Mouse (Mus musculus) limb, embryonic 10.5 days (tissue): ENCODE measurements around the gene Gm8300. TPM values are rescaled to one million over a fixed set of nuclear protein-coding genes. Genes with fewer than 3 reads are reported as not detected.
"Not testable (repeated sequence)": the region's sequence is repeated elsewhere in the genome, so short reads cannot be mapped to it uniquely, and the experiment has no call there.

Experiments used
- DNase-seq: peaks from one replicate; pipeline ENCODE4 v3.0.0-alpha.2; 2017; ENCODE audit warnings: low spot score
- H3K27ac ChIP-seq: fragments of 300-500 bp; sonication (generic); 2 replicates; pipeline ENCODE4 v1.5.1; 2016; ENCODE audit warnings: mild to moderate bottlenecking
- H3K27me3 ChIP-seq: fragments of 300-500 bp; sonication (generic); 2 replicates; pipeline ENCODE4 v1.6.1; 2016; ENCODE audit warnings: low read depth, mild to moderate bottlenecking; ENCODE audit not compliant: poor library complexity, severe bottlenecking
- H3K36me3 ChIP-seq: fragments of 300-500 bp; sonication (generic); 2 replicates; pipeline ENCODE4 v1.6.1; 2016; ENCODE audit warnings: mild to moderate bottlenecking, moderate library complexity
- H3K4me1 ChIP-seq: fragments of 300-500 bp; sonication (generic); 2 replicates; pipeline ENCODE4 v1.6.1; 2016
- H3K4me3 ChIP-seq: fragments of 300-500 bp; sonication (generic); 2 replicates; pipeline ENCODE4 v1.5.1; 2016; ENCODE audit warnings: mild to moderate bottlenecking, moderate library complexity
- H3K9me3 ChIP-seq: fragments of 300-500 bp; sonication (generic); replicated peaks from 2 replicates; pipeline ENCODE4 v1.6.1; 2016; ENCODE audit warnings: mild to moderate bottlenecking
- WGBS: fragments of 180-500 bp; shearing (Covaris S2); methylation state at CpG from one replicate; pipeline ENCODE4 v1.1.7; 2016; 5-methylcytosine and 5-hydroxymethylcytosine counted together
- polyA plus RNA-seq: library from polyadenylated mRNA; unstranded; fragments of >200 nt; fragmentation: Nextera tagmentation; extraction: Ambion mirVana; gene quantifications from 2 replicates; pipeline ENCODE4 v1.2.1, GENCODE M21; 2016

The Gm8300 gene
- not detected in 2 replicates for polyA plus RNA-seq

DNA sequence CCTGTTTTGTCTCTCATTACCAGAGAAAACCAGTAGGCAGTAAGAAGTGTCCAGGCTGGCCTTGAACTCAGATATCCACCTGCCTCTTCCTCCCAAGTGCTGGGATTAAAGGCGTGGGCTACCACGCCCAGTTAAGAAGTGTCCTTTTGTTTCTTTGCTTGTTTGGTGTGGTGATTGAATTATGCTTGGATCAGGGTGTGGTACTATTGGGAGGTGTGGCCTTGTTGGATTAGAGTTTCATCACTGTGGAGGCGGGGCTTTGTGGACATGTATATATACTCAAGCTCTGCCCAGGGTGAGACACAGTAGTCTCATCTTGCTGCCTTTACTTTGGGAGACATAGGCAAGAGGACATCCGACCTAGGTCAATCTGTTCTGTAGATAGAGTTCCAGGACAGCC, at the start of gene Gm8300:
Gene Gm8300 (plus strand): TSS at position 301 of the 400 bp plus-strand sequence.
- WGBS: 89% methylated on average over 4 of the region's 4 CpGs
- H3K9me3 ChIP-seq, DNase-seq, H3K27me3 ChIP-seq, H3K4me3 ChIP-seq, H3K4me1 ChIP-seq, H3K36me3 ChIP-seq, H3K27ac ChIP-seq: not testable (repeated sequence)

DNA sequence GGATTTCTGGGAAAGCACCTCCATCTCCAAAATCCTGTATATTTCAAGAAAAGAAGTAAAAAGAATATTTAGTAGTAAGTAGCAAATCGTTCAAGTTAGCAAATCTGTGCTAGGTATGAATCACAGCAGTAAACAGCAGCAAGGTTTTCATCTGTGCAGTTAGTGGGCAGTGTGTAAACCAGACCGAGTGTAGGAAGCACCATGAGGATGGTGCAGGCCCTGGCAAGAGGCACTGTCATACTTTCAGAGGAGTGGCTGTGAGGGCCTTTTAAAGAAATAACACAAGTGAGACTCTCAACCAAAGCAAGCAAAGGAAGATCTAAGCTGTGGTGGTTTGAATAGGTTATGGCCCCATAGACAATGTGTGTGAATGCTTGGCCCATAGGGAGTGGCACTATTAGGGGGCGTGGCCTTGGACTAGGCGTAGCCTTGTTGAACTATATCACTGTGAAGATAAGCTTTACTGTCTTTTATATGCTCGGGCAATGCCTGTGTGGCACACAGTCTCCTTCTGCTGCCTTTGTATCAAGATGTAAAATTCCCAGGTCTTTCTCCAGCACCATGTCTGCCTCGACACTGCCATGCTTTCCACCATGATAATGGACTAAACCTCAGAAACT, 49.3 kb upstream of the Gm8300 start:
- H3K27ac ChIP-seq: no peak overlapping the region
- WGBS: 94% methylated on average over 6 of the region's 6 CpGs
- H3K27me3 ChIP-seq: no peaks in the 10 kb centered on the region
- H3K4me1 ChIP-seq: no peaks in the 10 kb centered on the region
- peaks cover 93% of the 10 kb centered on the region for H3K36me3 ChIP-seq
- no peaks in the 10 kb centered on the region for H3K9me3 ChIP-seq
- no peak for DNase-seq
- H3K4me3 ChIP-seq: no peak overlapping the region

DNA sequence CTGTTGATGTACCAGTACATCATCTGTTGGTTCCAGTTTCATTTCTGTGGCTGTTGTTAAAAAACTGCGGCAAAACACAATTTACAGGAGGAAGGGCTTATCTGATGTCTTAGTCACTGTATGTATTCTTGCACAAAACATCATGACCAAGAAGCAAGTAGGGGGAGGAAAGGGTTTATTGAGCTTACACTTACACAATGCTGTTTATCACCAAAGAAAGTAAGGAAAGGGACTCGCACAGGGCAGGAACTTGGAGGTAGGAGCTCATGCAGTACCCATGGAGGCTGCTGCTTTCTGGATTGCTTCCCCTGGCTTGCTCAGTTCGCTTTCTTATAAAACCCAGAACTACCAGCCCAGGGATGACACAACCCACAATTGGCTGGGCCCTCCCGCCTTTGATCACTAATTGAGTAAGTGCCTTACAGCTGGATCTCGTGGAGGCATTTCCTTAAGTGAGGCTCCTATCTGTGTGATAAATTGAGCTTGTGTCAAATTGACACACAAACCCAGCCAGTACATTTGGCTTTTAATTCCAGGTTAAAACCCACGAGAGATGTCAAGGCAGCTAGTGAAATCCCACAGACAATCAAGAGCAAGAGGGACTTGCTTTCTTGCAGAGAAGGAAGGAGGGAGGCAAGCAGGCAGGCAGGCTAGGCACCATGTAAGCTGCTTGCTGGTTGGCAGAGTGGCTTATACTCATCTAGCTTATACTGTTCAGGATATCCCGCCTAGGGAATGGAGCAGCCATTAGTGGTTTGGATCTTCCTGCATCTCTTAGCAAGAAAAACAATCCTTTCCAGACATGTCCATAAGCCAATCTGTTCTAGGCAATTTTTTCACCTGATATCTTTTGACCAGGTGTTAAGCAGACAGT, 43.6 kb upstream of the Gm8300 start:
- H3K9me3 ChIP-seq: no peaks in the 10 kb centered on the region
- H3K27me3 ChIP-seq: no peaks in the 10 kb centered on the region
- peaks cover 39% of the 10 kb centered on the region for H3K36me3 ChIP-seq
- DNase-seq: no peak
- 44% methylated on average over 7 of the region's 7 CpGs for WGBS
- 0 out of 2 replicates have a peak overlapping the region, but pooled peaks have one; percentile 97 for H3K27ac ChIP-seq
- peaks cover 9% of the 10 kb centered on the region for H3K4me1 ChIP-seq
- H3K4me3 ChIP-seq: peak overlapping the region; percentile 85

DNA sequence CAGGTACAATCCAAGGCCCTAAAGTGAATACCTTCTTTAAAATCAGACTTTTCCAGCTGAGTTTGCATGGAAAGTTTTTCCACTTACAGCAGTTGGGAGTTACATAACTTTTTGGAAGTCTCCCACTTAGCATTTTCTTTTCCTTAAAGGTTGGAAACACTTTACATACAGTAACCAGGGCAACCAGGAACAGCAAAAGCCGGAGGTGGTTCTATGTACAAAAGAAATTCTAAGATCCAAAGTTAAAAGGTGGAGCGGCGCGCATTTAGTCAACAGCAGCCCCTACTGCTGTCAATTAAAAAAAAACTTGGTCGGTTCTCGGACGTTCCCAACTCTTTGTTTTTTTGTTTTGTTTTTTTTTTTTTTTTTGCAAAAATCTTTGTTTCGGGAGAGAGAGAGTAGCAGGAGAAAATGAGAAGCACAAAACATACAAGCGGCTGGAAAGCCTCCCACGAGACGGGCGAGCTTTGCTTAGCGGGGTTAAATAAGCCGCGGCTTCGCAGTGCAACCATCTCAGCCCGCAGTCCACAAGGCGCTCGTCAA, 42.6 kb upstream of the Gm8300 start:
- under 1% methylated on average over 19 of the region's 19 CpGs for WGBS
- H3K9me3 ChIP-seq: no peaks in the 10 kb centered on the region

DNA sequence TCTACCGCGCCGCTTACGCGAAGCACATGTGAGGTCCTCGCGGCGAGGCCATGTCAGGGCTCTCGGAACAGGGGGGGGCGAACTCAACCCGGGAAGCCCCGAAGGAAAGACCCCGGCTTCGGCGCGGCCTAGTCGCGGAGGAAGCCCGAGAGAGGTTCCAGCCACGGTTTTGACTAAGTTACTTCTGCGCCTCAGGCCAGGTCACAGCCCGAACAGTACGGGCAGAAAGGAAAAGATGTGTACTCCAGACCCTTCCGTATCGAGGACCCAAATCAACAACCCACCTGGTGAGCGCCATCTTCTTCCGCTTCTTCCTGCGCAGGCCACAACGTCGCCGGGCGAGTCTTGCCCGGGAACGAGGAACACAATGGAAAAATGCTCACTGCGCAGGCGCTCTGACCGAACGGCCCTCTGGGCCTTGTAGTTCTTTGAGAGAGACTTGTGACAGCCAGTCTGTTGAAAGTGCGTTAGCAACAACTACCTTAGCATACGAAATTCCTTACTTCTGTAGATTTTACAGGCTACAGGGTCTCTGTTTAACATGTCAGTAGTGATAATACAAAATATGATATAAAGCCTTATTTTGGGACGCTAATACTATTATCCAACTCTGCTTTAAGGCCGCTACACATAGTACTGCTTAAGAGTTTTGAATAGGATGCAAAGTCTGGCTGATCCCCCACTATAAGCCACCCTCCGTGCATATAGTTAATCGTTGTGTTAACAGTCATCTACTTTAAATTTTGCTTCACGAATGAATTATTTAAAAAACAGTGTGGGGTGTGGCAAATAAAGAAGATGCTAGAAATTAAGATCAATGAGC, 41.9 kb upstream of the Gm8300 start, which contains the start of gene Snw1:
Gene Snw1 (minus strand): TSS at position 311 of the 823 bp plus-strand sequence.
- Histone ChIP-seq H3K4me1 (peaks cover 9% of the 10 kb centered on the region), H3K9me3 (no peaks in the 10 kb centered on the region), H3K27me3 (no peaks in the 10 kb centered on the region), H3K4me3 (peak within 1 kb of the TSS; percentile 85), H3K27ac (peak within 1 kb of the TSS; percentile 97), H3K36me3 (peaks cover 23% of the 10 kb centered on the region)
- WGBS: 3% methylated on average over 45 of the region's 45 CpGs
- peak; percentile 95 for DNase-seq

More for the DNA sequence above, 42.6 kb upstream of the Gm8300 start:
- DNase-seq: no peak
- H3K4me1 ChIP-seq: peaks cover 9% of the 10 kb centered on the region
- H3K4me3 ChIP-seq: peak overlapping the region; percentile 85
- H3K27ac ChIP-seq: peak overlapping the region; percentile 97
- H3K27me3 ChIP-seq: no peaks in the 10 kb centered on the region
- peaks cover 30% of the 10 kb centered on the region for H3K36me3 ChIP-seq

DNA sequence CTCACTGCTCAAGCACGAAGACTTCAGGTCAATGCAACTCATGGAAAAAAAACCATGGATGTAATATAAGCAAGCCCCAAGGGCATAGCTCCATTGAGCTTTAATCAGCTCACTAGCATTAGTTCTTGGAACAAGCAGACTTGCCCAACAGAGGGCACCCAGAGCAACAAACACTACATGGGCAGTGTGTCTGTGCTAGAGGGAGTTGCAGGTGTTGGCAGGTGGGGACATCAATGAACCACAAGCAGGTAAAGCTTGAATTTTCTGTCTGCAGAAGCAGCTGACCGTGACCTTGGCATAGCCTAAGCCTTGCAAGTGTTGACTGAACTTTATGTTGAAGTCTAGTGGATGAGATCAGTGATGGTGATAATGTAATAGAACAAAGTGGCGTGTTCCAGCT, 39.4 kb upstream of the Gm8300 start:
- 83% methylated on average over 3 of the region's 3 CpGs for WGBS
- Histone ChIP-seq H3K27me3 (no peaks in the 10 kb centered on the region), H3K4me3 (no peak overlapping the region)

DNA sequence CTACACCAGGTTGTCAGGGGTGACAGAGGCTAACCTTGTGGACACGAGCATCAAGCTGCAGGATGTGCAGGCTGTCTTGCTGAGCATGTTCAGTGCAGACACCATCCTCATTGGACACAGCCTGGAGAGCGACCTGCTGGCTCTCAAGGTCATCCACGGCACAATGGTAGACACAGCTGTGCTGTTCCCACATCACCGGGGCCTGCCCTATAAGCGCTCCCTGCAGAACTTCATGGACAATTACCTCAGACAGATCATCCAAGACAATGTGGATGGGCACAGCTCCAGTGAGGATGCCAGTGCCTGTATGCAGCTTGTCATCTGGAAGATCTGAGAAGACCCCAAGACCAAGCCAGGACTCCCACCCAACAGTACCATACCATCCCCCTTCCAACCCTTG, 31.6 kb upstream of the Gm8300 start:
- not testable (repeated sequence) for H3K27me3 ChIP-seq, H3K36me3 ChIP-seq, DNase-seq, H3K4me1 ChIP-seq, H3K9me3 ChIP-seq, H3K27ac ChIP-seq, H3K4me3 ChIP-seq
- WGBS: 89% methylated on average over 5 of the region's 5 CpGs

More for the DNA sequence above, 39.4 kb upstream of the Gm8300 start:
- no peaks in the 10 kb centered on the region for H3K9me3 ChIP-seq
- no peak for DNase-seq
- H3K36me3 ChIP-seq: peaks cover 2% of the 10 kb centered on the region; the same call in 1 of the 2 replicates
- peaks cover 9% of the 10 kb centered on the region for H3K4me1 ChIP-seq
- H3K27ac ChIP-seq: no peak overlapping the region

DNA sequence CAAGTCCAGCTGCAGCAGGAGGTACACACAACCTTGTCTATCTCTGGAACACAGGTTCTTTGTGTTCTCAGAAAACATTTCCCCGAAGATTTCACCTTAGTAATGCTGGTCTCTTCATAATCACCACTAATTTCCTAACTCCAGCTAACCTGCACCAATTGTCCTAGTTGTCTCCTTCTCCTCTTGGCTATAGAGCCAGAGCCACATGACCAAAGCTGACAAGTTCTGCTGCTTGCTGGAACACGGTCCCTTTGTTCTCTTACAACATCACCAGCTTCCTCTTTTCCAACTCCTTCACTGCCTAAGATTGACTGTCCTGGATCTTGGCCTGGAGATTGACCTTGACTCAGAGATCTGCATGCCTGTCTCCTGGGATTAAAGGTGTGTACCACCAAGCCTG, 25.4 kb upstream of the Gm8300 start:
- not testable (repeated sequence) for H3K36me3 ChIP-seq, H3K4me3 ChIP-seq, H3K4me1 ChIP-seq, DNase-seq, H3K9me3 ChIP-seq, H3K27me3 ChIP-seq, H3K27ac ChIP-seq
- 84% methylated on average over 2 of the region's 2 CpGs for WGBS

DNA sequence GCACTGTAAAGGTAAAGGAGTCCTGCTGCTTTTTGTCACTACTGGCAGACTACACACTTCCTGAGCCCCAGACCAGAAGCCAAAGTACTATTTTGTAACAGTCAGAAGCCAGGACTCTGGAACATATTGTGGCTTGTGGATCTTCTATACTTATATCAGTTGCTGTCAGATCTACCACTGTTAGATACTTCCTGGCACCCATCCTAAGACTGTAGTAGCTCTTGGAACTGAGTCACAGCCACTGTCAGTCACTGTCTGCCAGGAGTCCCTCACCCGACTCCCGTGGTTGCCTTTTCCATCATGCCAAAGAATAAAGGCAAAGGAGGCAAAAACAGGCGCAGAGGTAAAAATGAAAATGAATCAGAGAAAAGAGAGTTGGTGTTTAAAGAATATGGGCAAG, 19.7 kb upstream of the Gm8300 start, which contains the start of gene Gm5788:
Gene Gm5788 (plus strand): TSS at position 301 of the 400 bp plus-strand sequence.
- not testable (repeated sequence) for H3K4me3 ChIP-seq, H3K36me3 ChIP-seq, H3K27ac ChIP-seq, DNase-seq, H3K4me1 ChIP-seq, H3K27me3 ChIP-seq, H3K9me3 ChIP-seq
- WGBS: 98% methylated on average over 3 of the region's 3 CpGs

DNA sequence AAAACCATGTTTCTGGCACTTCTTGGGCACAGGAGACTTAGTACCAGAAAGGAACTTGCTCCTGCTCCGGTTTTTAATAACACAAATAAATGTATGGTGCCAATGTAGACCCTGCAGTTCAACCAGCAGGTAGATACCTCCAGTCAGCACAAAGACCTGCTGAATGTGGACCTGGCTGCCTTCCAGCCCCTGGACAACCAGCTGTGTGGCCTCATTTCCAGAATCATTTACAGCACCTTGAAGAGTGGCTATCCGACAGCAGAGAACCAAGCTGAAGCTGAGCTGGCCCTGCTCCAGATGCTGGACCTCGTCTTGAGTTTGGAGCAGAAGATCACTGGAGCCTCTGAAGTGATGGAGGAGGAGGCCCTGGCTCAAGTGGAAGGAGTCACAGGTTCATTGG, 5.5 kb downstream of the Gm8300 start:
- 86% methylated on average over 3 of the region's 3 CpGs for WGBS
- not testable (repeated sequence) for H3K27me3 ChIP-seq, H3K36me3 ChIP-seq, H3K4me3 ChIP-seq, DNase-seq, H3K4me1 ChIP-seq, H3K9me3 ChIP-seq, H3K27ac ChIP-seq

DNA sequence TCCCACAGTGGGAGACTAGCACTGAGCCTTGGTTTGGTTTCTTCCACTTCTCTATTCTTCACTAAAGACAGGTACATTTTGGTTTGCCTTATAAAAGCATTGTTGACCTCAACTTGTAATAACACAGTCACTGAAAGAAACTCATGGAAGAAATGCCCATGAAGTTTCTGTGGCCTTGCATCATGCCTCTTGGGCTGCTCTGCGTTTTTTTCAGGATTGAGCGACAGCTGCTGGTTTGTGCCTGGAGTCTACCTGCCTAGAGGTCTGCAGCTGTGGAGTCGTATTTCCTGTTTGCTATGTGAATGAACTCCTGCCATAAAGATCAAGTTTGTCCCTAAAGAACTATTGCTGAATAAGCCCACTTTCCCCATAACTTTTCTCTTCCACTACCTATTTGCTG, 29.8 kb downstream of the Gm8300 start:
- H3K36me3 ChIP-seq: no peaks in the 10 kb centered on the region
- H3K9me3 ChIP-seq: no peaks in the 10 kb centered on the region
- H3K27me3 ChIP-seq: no peaks in the 10 kb centered on the region
- no peak overlapping the region for H3K4me3 ChIP-seq
- DNase-seq: no peak
- WGBS: 78% methylated on average over 3 of the region's 3 CpGs
- no peaks in the 10 kb centered on the region for H3K4me1 ChIP-seq
- H3K27ac ChIP-seq: no peak overlapping the region

DNA sequence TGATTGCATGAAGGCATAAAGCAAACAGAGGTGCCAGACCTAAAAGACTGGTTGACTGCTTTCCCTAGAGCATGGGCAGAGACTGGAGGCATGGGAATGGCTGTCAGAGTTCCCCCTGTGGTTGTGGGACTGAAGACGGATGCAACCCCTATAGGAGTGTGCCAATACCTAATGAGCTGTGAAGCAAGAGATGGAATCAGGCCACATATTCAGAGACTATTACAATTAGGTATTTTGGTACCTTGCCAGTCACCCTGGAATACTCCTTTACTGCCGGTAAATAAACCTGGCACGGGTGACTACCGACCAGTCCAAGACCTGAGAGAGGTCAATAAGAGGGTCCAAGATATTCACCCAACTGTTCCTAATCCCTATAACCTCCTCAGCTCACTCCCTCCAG, 36.5 kb downstream of the Gm8300 start:
- not testable (repeated sequence) for H3K27ac ChIP-seq, H3K27me3 ChIP-seq, H3K36me3 ChIP-seq, H3K4me3 ChIP-seq, DNase-seq, H3K9me3 ChIP-seq, H3K4me1 ChIP-seq
- 94% methylated on average over 4 of the region's 4 CpGs for WGBS
